ENCODE assay signal across 9 mouse cellular contexts in genomic region chrX:152175284-152175683, GRCm38 (mm10). TPM values are rescaled to one million over a fixed set of nuclear protein-coding genes. Genes with fewer than 3 reads are reported as not detected.
DNase-seq lines count a peak whose midpoint lies in the region; ATAC-seq and TF ChIP-seq lines count a peak whose summit lies in the region.
"Had no signal": no experiment of that assay in that cellular context is flagged by ENCODE, and none has a peak within 500 bp of the region (broad histone marks: within the 10 kb centered on the region; RNA-seq: fewer than 3 reads in every experiment).

No protein-coding gene starts in this region.

- no peaks in the 10 kb centered on the region for H3K36me3 ChIP-seq in embryonic facial prominence, embryonic 11.5 days (replicated peaks; ENCODE audit: control insufficient read depth, insufficient read depth, low read depth, low read length)
- no peaks in the 10 kb centered on the region for H3K36me3 ChIP-seq in hindbrain, embryonic 14.5 days (replicated peaks; ENCODE audit: control insufficient read depth, insufficient read depth)
- no peaks in the 10 kb centered on the region for H3K36me3 ChIP-seq in limb, embryonic 14.5 days (ENCODE audit: control insufficient read depth, insufficient read depth, low read length)

- H3K4me1 ChIP-seq in embryonic facial prominence, embryonic 11.5 days (ENCODE audit: control insufficient read depth, insufficient read depth, low read length): no peaks in the 10 kb centered on the region
- H3K4me1 ChIP-seq in hindbrain, embryonic 14.5 days (replicated peaks; ENCODE audit: control insufficient read depth, insufficient read depth, low read length): peaks cover 8% of the 10 kb centered on the region; the same call in 1 of the 2 replicates
- 0 out of 2 replicates have a peak, but pooled peaks cover 5% of the 10 kb centered on the region for H3K4me1 ChIP-seq in limb, embryonic 14.5 days (ENCODE audit: control insufficient read depth, insufficient read depth, low read length)

- no peak overlapping the region for H3K4me3 ChIP-seq in embryonic facial prominence, embryonic 11.5 days (ENCODE audit: low read depth, low read length)
- H3K4me3 ChIP-seq in hindbrain, embryonic 14.5 days (replicated peaks; ENCODE audit: low read length): no peak overlapping the region
- H3K4me3 ChIP-seq in limb, embryonic 14.5 days (replicated peaks; ENCODE audit: low read length): no peak overlapping the region
- H3K4me3 ChIP-seq: megakaryocyte, embryonic 14.5 days had no signal

- ATAC-seq in embryonic facial prominence, embryonic 11.5 days (replicated peaks; ENCODE audit: insufficient number of reproducible peaks, low FRiP score, low TSS enrichment, low read depth): peak; percentile 37; the same call in 1 of the 2 replicates
- peak; percentile 76 for ATAC-seq in hindbrain, embryonic 14.5 days (ENCODE audit: low FRiP score)
- ATAC-seq in limb, embryonic 14.5 days (ENCODE audit: low FRiP score, low read depth): peak; percentile 63; the same call in 1 of the 2 replicates
- no peak for ATAC-seq in erythroblast, adult 5-6 weeks (replicated peaks; ENCODE audit: low FRiP score, poor library complexity, severe bottlenecking)

- no peak overlapping the region for H3K9ac ChIP-seq in embryonic facial prominence, embryonic 11.5 days (replicated peaks; ENCODE audit: low read length)
- H3K9ac ChIP-seq in hindbrain, embryonic 14.5 days: no peak overlapping the region
- no peak overlapping the region for H3K9ac ChIP-seq in limb, embryonic 14.5 days (ENCODE audit: low read depth, low read length, severe bottlenecking)

- 23% methylated on average over 3 of the region's 3 CpGs for WGBS in embryonic facial prominence, embryonic 11.5 days
- WGBS in hindbrain, embryonic 14.5 days: 25% methylated on average over 3 of the region's 3 CpGs
- WGBS in limb, embryonic 14.5 days: 28% methylated on average over 3 of the region's 3 CpGs

- H3K27ac ChIP-seq in embryonic facial prominence, embryonic 11.5 days (replicated peaks; ENCODE audit: low read depth, low read length): no peak overlapping the region
- no peak overlapping the region for H3K27ac ChIP-seq in hindbrain, embryonic 14.5 days
- no peak overlapping the region for H3K27ac ChIP-seq in limb, embryonic 14.5 days (replicated peaks; ENCODE audit: low read depth, low read length)

- peak; percentile 8 to 9 for DNase-seq in spleen, postnatal 36 days (ENCODE audit: low spot score in 2 of 2)
- no peak for DNase-seq in spleen, postnatal 4 days (ENCODE audit: low spot score in 2 of 2)
- DNase-seq in adrenal gland, postnatal 25 days: peak; percentile 10
- peak; percentile 60 for DNase-seq in embryonic facial prominence, embryonic 11.5 days (ENCODE audit: low spot score)
- DNase-seq in hindbrain, embryonic 14.5 days (ENCODE audit: low spot score): peak; percentile 69
- peak; percentile 68 for DNase-seq in limb, embryonic 14.5 days (ENCODE audit: low spot score)
- DNase-seq in naive thymus-derived CD4-positive, alpha-beta T cell, adult 2 months (ENCODE audit: low read depth): peak; percentile 25

- no peaks in the 10 kb centered on the region for H3K9me3 ChIP-seq in embryonic facial prominence, embryonic 11.5 days (replicated peaks; ENCODE audit: control insufficient read depth, low read length)
- no peaks in the 10 kb centered on the region for H3K9me3 ChIP-seq in hindbrain, embryonic 14.5 days (ENCODE audit: control insufficient read depth, low read length)
- no peaks in the 10 kb centered on the region for H3K9me3 ChIP-seq in limb, embryonic 14.5 days (ENCODE audit: control insufficient read depth, low read length)
- H3K9me3 ChIP-seq: megakaryocyte, embryonic 14.5 days had no signal

- H3K4me2 ChIP-seq in embryonic facial prominence, embryonic 11.5 days (ENCODE audit: low read depth, low read length): no peak overlapping the region
- no peak overlapping the region for H3K4me2 ChIP-seq in hindbrain, embryonic 14.5 days (replicated peaks)
- no peak overlapping the region for H3K4me2 ChIP-seq in limb, embryonic 14.5 days (replicated peaks; ENCODE audit: low read depth, low read length, severe bottlenecking)

- no peak for TF ChIP-seq POLR2A in limb, embryonic 14.5 days (IDR thresholded peaks at IDR 0.05; ENCODE audit: borderline replicate concordance, extremely low read depth, insufficient read depth, insufficient read length)

- H3K27me3 ChIP-seq in embryonic facial prominence, embryonic 11.5 days (ENCODE audit: control insufficient read depth, insufficient read depth, low read length): peaks cover 12% of the 10 kb centered on the region
- peaks cover 87% of the 10 kb centered on the region for H3K27me3 ChIP-seq in hindbrain, embryonic 14.5 days (ENCODE audit: control insufficient read depth, insufficient read depth, low read length)
- H3K27me3 ChIP-seq in limb, embryonic 14.5 days (ENCODE audit: control insufficient read depth, insufficient read depth, low read length): peaks cover 9% of the 10 kb centered on the region; the same call in 1 of the 2 replicates

RNA-seq across cellular contexts. Expression of gene Iqsec2, which starts 31.2 kb away (rescaled TPM):
- 27.6 and 32.0 TPM in 2 replicates for total RNA-seq in adrenal gland, postnatal 25 days (2021)
- polyA plus RNA-seq in embryonic facial prominence, embryonic 11.5 days (2014; fragmentation: Nextera tagmentation; extraction: Ambion mirVana): 2.0 and 2.7 TPM in 2 replicates
- polyA plus RNA-seq in hindbrain, embryonic 14.5 days (2014; fragmentation: Nextera tagmentation; extraction: Ambion mirVana): 8.4 and 9.5 TPM in 2 replicates
- polyA plus RNA-seq in limb, embryonic 14.5 days (2012; rRNA removed): 9.1 and 11.5 TPM in 2 replicates
- 4.3 TPM in 2 replicates for polyA plus RNA-seq in limb, embryonic 14.5 days (2014; fragmentation: Nextera tagmentation; extraction: Ambion mirVana)
- 0.84 and 1.2 TPM in 2 replicates for total RNA-seq in erythroblast, adult 5-6 weeks (2015; ENCODE audit: low replicate concordance)
- total RNA-seq in erythroblast, adult 5-6 weeks (2017; ENCODE audit: low replicate concordance): 0.26 TPM in 1 of 2 replicates, not detected in the other

RNA-seq across cellular contexts. Expression of gene Kdm5c, which starts 57.5 kb away (rescaled TPM):
- 94.1 and 127 TPM in 2 replicates for total RNA-seq in adrenal gland, postnatal 25 days (2021)
- polyA plus RNA-seq in embryonic facial prominence, embryonic 11.5 days (2014; fragmentation: Nextera tagmentation; extraction: Ambion mirVana): 23.6 and 26.3 TPM in 2 replicates
- polyA plus RNA-seq in hindbrain, embryonic 14.5 days (2014; fragmentation: Nextera tagmentation; extraction: Ambion mirVana): 24.6 and 25.1 TPM in 2 replicates
- polyA plus RNA-seq in limb, embryonic 14.5 days (2012; rRNA removed): 48.2 and 56.7 TPM in 2 replicates
- polyA plus RNA-seq in limb, embryonic 14.5 days (2014; fragmentation: Nextera tagmentation; extraction: Ambion mirVana): 24.9 and 41.3 TPM in 2 replicates
- total RNA-seq in erythroblast, adult 5-6 weeks (2015; ENCODE audit: low replicate concordance): 75.7 and 79.0 TPM in 2 replicates
- 125 and 143 TPM in 2 replicates for total RNA-seq in erythroblast, adult 5-6 weeks (2017; ENCODE audit: low replicate concordance)

Comparison
In these comparisons a context has a peak if more than half of its experiments do, and no peak if none do; other contexts are left out.
1. DNase-seq: peak in spleen, postnatal 36 days (2 of 2), adrenal gland, postnatal 25 days (single experiment), embryonic facial prominence, embryonic 11.5 days (single experiment), hindbrain, embryonic 14.5 days (single experiment), limb, embryonic 14.5 days (single experiment) and naive thymus-derived CD4-positive, alpha-beta T cell, adult 2 months (single experiment); none in spleen, postnatal 4 days (0 of 2).